Mouse (Mus musculus): ENCODE results near the gene Fas. TPM values are rescaled to one million over a fixed set of nuclear protein-coding genes. Genes with fewer than 3 reads are reported as not detected.

Fas gene
- total and polyA plus RNA-seq, 3 experiments = 5.1 to 17.4 (median 12.1) TPM

DNA sequence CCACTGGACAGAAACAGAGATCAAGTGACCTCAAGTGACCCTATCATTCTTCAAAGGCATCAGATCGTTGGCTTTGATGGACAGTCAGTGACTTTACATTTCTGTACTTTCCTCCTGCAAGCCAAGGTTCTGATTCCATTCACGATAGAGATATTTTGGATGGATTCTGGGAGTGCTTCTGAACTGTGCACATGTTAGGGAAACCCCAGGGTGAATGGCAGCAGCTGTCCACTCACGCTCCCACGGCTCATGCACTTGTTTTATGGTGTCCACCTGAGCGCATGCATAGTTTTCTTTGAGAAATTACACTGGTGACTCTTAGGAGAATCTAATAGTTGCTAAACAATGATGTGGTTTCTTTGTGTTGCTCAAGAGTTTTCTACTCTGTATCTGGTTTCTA, 34.3 kb upstream of the Fas start:
- no peak overlapping the region for H3K27ac ChIP-seq
- no peaks in the 10 kb centered on the region for H3K4me1 ChIP-seq (ENCODE audit: control insufficient read depth, insufficient read depth, low read length)
- no peaks in the 10 kb centered on the region for H3K79me2 ChIP-seq (replicated peaks; ENCODE audit: control insufficient read depth, insufficient read depth, low read length)
- no peak overlapping the region for H3K4me3 ChIP-seq
- intact Hi-C loops (cut with DNase I) = no loop called here
- no peak overlapping the region for H3K9ac ChIP-seq (ENCODE audit: low read depth, low read length)
- H3K27me3 ChIP-seq (ENCODE audit: control insufficient read depth, insufficient read depth, low read length) = no peaks in the 10 kb centered on the region
- DNase-seq = no peak
- WGBS = 82% methylated on average over 5 of the region's 5 CpGs
- no peaks in the 10 kb centered on the region; the same call in 1 of the 2 replicates for H3K36me3 ChIP-seq (ENCODE audit: control insufficient read depth, insufficient read depth, low read length)
- TF ChIP-seq EP300 (IDR thresholded peaks at IDR 0.05; ENCODE audit: insufficient read depth, low read depth, low read length) (no peak), CTCF (IDR thresholded peaks at IDR 0.05) (no peak), POLR2A (IDR thresholded peaks at IDR 0.05; ENCODE audit: insufficient read depth, low read depth, low read length) (no peak)

DNA sequence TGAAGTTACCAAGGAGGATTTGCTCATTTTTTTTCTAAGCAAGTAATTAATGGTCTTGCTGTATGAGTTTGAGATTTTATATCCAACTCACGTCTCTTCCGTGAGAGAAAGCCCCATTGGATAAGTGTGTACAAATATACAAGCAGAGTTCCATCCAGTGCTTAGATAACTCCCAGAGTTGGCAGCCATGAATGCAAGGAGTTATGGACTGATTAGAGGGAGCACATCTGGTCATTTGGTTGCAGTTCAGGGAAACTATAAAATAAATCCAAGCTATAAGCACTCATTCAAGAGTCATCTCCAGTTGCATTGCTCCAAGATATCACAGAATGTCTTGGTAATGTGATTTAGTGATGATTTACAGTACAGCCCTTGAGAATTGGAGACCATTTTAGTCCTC, 33.5 kb upstream of the Fas start:
- H3K27ac ChIP-seq = no peak overlapping the region
- no peaks in the 10 kb centered on the region for H3K36me3 ChIP-seq (ENCODE audit: control insufficient read depth, insufficient read depth, low read length)
- DNase-seq = no peak
- WGBS = 42% methylated on average over 2 of the region's 2 CpGs
- H3K9ac ChIP-seq (ENCODE audit: low read depth, low read length) = no peak overlapping the region
- no peaks in the 10 kb centered on the region for H3K4me1 ChIP-seq (ENCODE audit: control insufficient read depth, insufficient read depth, low read length)
- intact Hi-C loops (cut with DNase I) = no loop called here
- no peaks in the 10 kb centered on the region for H3K27me3 ChIP-seq (ENCODE audit: control insufficient read depth, insufficient read depth, low read length)
- no peak overlapping the region for H3K4me3 ChIP-seq
- H3K79me2 ChIP-seq (replicated peaks; ENCODE audit: control insufficient read depth, insufficient read depth, low read length) = no peaks in the 10 kb centered on the region
- TF ChIP-seq CTCF (IDR thresholded peaks at IDR 0.05) = no peak
- no peak for TF ChIP-seq EP300 (IDR thresholded peaks at IDR 0.05; ENCODE audit: insufficient read depth, low read depth, low read length)
- no peak for TF ChIP-seq POLR2A (IDR thresholded peaks at IDR 0.05; ENCODE audit: insufficient read depth, low read depth, low read length)

- WGBS = 77% methylated on average over 2 of the region's 2 CpGs
- DNase-seq = no peak
- peaks cover 9% of the 10 kb centered on the region for H3K4me1 ChIP-seq (ENCODE audit: control insufficient read depth, insufficient read depth, low read length)
- no peaks in the 10 kb centered on the region for H3K27me3 ChIP-seq (ENCODE audit: control insufficient read depth, insufficient read depth, low read length)
- TF ChIP-seq POLR2A (IDR thresholded peaks at IDR 0.05; ENCODE audit: insufficient read depth, low read depth, low read length) (no peak), CTCF (IDR thresholded peaks at IDR 0.05) (no peak), EP300 (IDR thresholded peaks at IDR 0.05; ENCODE audit: insufficient read depth, low read depth, low read length) (no peak)
- no peaks in the 10 kb centered on the region for H3K36me3 ChIP-seq (ENCODE audit: control insufficient read depth, insufficient read depth, low read length)
- H3K79me2 ChIP-seq (replicated peaks; ENCODE audit: control insufficient read depth, insufficient read depth, low read length) = no peaks in the 10 kb centered on the region
- no peak overlapping the region for H3K9ac ChIP-seq (ENCODE audit: low read depth, low read length)
- intact Hi-C loops (cut with DNase I) = no loop called here
- H3K27ac ChIP-seq = peak overlapping the region; percentile 51
- H3K4me3 ChIP-seq = no peak overlapping the region
Observed at GRCm38 (mm10) chr19:34262273-34262974, 28.0 kb upstream of the Fas start.

DNA sequence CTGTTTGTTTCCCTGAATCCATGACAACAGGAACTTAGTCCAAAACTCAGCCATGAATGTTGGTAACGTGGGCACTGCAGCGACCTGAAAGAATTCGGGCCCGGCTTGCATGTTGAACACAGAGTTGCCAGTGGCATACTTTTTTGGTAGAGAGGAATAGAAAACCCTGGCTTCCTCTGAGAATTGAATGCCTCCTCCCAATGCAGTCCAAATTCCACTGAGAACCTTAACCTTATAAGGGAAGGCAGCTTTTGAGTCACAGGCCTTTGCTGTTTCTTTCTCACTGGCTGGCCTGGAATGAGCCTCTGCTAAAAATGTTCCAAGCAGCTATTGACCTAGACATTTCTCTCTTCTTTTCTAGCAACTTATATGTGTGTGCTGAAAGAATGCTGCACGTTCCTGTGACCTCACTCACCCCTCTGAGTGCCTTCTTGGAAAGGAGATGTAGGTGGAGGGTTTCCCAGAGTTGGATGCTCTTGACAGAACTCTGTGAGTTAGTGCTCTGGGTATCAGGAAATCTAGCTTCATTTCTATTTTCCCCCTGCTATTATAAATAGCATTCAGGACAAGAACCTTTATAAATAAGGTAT, 24.8 kb upstream of the Fas start:
- H3K9ac ChIP-seq (ENCODE audit: low read depth, low read length) = no peak overlapping the region
- 25% methylated on average over 5 of the region's 5 CpGs for WGBS
- intact Hi-C loops (cut with DNase I) = no loop called here

GRCm38 (mm10) chr19:34268991-34269390, 21.5 kb upstream of the Fas start:
- Histone ChIP-seq H3K36me3 (ENCODE audit: control insufficient read depth, insufficient read depth, low read length) (no peaks in the 10 kb centered on the region), H3K79me2 (replicated peaks; ENCODE audit: control insufficient read depth, insufficient read depth, low read length) (no peaks in the 10 kb centered on the region), H3K27ac (no peak overlapping the region), H3K9ac (ENCODE audit: low read depth, low read length) (no peak overlapping the region), H3K27me3 (ENCODE audit: control insufficient read depth, insufficient read depth, low read length) (no peaks in the 10 kb centered on the region), H3K4me3 (no peak overlapping the region), H3K4me1 (ENCODE audit: control insufficient read depth, insufficient read depth, low read length) (peaks cover 6% of the 10 kb centered on the region)
- 19% methylated on average over 1 of the region's 1 CpGs for WGBS
- TF ChIP-seq POLR2A (IDR thresholded peaks at IDR 0.05; ENCODE audit: insufficient read depth, low read depth, low read length) = no peak
- TF ChIP-seq EP300 (IDR thresholded peaks at IDR 0.05; ENCODE audit: insufficient read depth, low read depth, low read length) = no peak
- TF ChIP-seq CTCF (IDR thresholded peaks at IDR 0.05) = no peak
- DNase-seq = no peak
- intact Hi-C loops (cut with DNase I) = no loop called here

More for the DNA sequence above, 24.8 kb upstream of the Fas start:
- no peak for TF ChIP-seq EP300 (IDR thresholded peaks at IDR 0.05; ENCODE audit: insufficient read depth, low read depth, low read length)
- no peak for TF ChIP-seq POLR2A (IDR thresholded peaks at IDR 0.05; ENCODE audit: insufficient read depth, low read depth, low read length)
- TF ChIP-seq CTCF (IDR thresholded peaks at IDR 0.05) = no peak
- no peaks in the 10 kb centered on the region for H3K79me2 ChIP-seq (replicated peaks; ENCODE audit: control insufficient read depth, insufficient read depth, low read length)
- DNase-seq = peak; percentile 49 to 52
- no peaks in the 10 kb centered on the region for H3K36me3 ChIP-seq (ENCODE audit: control insufficient read depth, insufficient read depth, low read length)
- no peaks in the 10 kb centered on the region for H3K27me3 ChIP-seq (ENCODE audit: control insufficient read depth, insufficient read depth, low read length)
- H3K4me3 ChIP-seq = no peak overlapping the region
- peak overlapping the region; percentile 66 for H3K27ac ChIP-seq
- H3K4me1 ChIP-seq (ENCODE audit: control insufficient read depth, insufficient read depth, low read length) = peaks cover 9% of the 10 kb centered on the region

DNA sequence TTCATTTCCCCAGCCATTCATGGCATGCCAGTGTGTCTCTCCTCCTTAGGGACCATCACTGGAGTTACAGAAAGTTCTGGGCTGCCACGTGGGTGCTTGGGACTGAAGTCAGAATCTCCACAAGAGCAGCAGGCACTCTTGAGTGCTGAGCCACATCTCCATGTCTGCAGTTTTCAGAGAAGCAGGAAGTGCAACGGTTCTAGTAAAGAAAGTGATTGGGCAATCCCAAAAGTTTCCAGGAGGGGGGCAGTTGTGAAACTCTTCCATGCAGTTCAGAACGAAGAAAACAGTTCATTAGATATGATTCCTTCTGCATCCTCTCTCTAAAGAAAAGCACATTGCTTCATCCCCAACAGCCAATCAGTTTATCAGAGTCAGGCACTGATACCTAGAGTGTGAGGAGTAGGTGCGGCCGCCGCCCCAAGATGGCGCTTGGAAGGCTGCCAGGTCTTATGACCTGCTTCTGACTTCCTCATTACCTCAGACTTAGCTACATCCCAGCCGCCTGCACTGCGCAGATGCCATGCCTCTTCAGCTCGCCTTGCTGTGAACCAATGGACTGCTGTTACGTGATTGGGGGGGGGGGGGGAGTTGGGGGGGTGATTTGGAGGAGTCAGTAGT, 20.2 kb upstream of the Fas start:
- Histone ChIP-seq H3K36me3 (ENCODE audit: control insufficient read depth, insufficient read depth, low read length) (no peaks in the 10 kb centered on the region), H3K4me3 (no peak overlapping the region), H3K27me3 (ENCODE audit: control insufficient read depth, insufficient read depth, low read length) (no peaks in the 10 kb centered on the region), H3K79me2 (replicated peaks; ENCODE audit: control insufficient read depth, insufficient read depth, low read length) (no peaks in the 10 kb centered on the region), H3K9ac (ENCODE audit: low read depth, low read length) (no peak overlapping the region), H3K27ac (no peak overlapping the region), H3K4me1 (ENCODE audit: control insufficient read depth, insufficient read depth, low read length) (peaks cover 5% of the 10 kb centered on the region)
- peak in 1 of 2 experiments; percentile 47 for DNase-seq
- 73% methylated on average over 11 of the region's 11 CpGs for WGBS
- intact Hi-C loops (cut with DNase I) = no loop called here
- TF ChIP-seq CTCF (IDR thresholded peaks at IDR 0.05) = no peak
- no peak for TF ChIP-seq POLR2A (IDR thresholded peaks at IDR 0.05; ENCODE audit: insufficient read depth, low read depth, low read length)
- TF ChIP-seq EP300 (IDR thresholded peaks at IDR 0.05; ENCODE audit: insufficient read depth, low read depth, low read length) = no peak
